Comparison of ENCODE assay signal across 21 mouse cellular contexts in genomic region chr13:80902796-80903195, GRCm38 (mm10). TPM values are rescaled to one million over a fixed set of nuclear protein-coding genes. Genes with fewer than 3 reads are reported as not detected.
DNase-seq lines count a peak whose midpoint lies in the region; ATAC-seq and TF ChIP-seq lines count a peak whose summit lies in the region.
"Had no signal": no experiment of that assay in that cellular context is flagged by ENCODE, and none has a peak within 500 bp of the region (broad histone marks: within the 10 kb centered on the region; RNA-seq: fewer than 3 reads in every experiment).

No protein-coding gene starts in this region.

- H3K27me3 ChIP-seq in neural tube, embryonic 15.5 days (replicated peaks) = no peaks in the 10 kb centered on the region
- H3K27me3 ChIP-seq: forebrain, embryonic 13.5 days; heart, embryonic 13.5 days; hindbrain, embryonic 13.5 days had no signal

- TF ChIP-seq CTCF in gastrocnemius, adult 2 months (IDR thresholded peaks at IDR 0.05) = no peak

- peak overlapping the region; percentile 84 for H3K27ac ChIP-seq in gastrocnemius, adult 2 months
- no peak overlapping the region for H3K27ac ChIP-seq in neural tube, embryonic 15.5 days (replicated peaks)
- H3K27ac ChIP-seq: embryonic facial prominence, embryonic 10.5 days; forebrain, embryonic 13.5 days; heart, embryonic 13.5 days; hindbrain, embryonic 13.5 days; hindbrain, postnatal 0 days had no signal

- 0 out of 2 replicates have a peak, but pooled peaks cover 7% of the 10 kb centered on the region for H3K36me3 ChIP-seq in neural tube, embryonic 15.5 days

- peak; percentile 47 to 57; a peak in 3 of 4 replicates for ATAC-seq in hematopoietic stem cell, adult 5-6 weeks (replicated peaks in 1 of 2; ENCODE audit: insufficient read depth in 1 of 2, low FRiP score in 2 of 2, low TSS enrichment in 1 of 2, low read depth in 1 of 2, poor library complexity in 2 of 2, severe bottlenecking in 2 of 2)
- peak; percentile 45; the same call in 1 of the 2 replicates for ATAC-seq in neutrophil, adult 5-6 weeks (ENCODE audit: extremely low read depth, insufficient number of reproducible peaks, low FRiP score, poor library complexity, severe bottlenecking)
- ATAC-seq in neural tube, embryonic 15.5 days (ENCODE audit: low FRiP score) = no peak
- ATAC-seq: forebrain, embryonic 13.5 days; forebrain, postnatal 0 days; hindbrain, postnatal 0 days had no signal

- intact Hi-C loops in gastrocnemius, adult 2 months (cut with DNase I) = loop anchor here (2.0 kb wide), 1 partner anchor 36 kb away; no protein-coding TSS in a partner anchor

- H3K9ac ChIP-seq in neural tube, embryonic 15.5 days (replicated peaks) = no peak overlapping the region
- H3K9ac ChIP-seq: forebrain, embryonic 13.5 days; forebrain, postnatal 0 days; heart, embryonic 13.5 days; hindbrain, embryonic 13.5 days had no signal

- WGBS in neural tube, embryonic 15.5 days = 97% methylated on average over 3 of the region's 3 CpGs

- no peak overlapping the region for H3K4me3 ChIP-seq in gastrocnemius, adult 2 months
- no peak overlapping the region for H3K4me3 ChIP-seq in neural tube, embryonic 15.5 days (replicated peaks)
- H3K4me3 ChIP-seq: embryonic facial prominence, embryonic 10.5 days; forebrain, embryonic 13.5 days; heart, embryonic 13.5 days; hindbrain, embryonic 13.5 days had no signal

- no peak for DNase-seq in gastrocnemius, adult 2 months
- DNase-seq in gastrocnemius, adult 8-10 months (ENCODE audit: low spot score in 2 of 2) = no peak
- DNase-seq in NIH3T3 (ENCODE audit: low read depth) = peak; percentile 27
- DNase-seq in frontal cortex, adult 2 months (ENCODE audit: extremely low spot score in 1 of 2, low spot score in 1 of 2) = no peak
- no peak for DNase-seq in cerebellum, postnatal 10 days
- DNase-seq: B cell, adult 2 months; cerebellum, adult 11-12 months; cerebellum, adult 9-10 months; cerebellum, postnatal 36 days; forebrain, postnatal 0 days; gastrocnemius, postnatal 10 days; heart, postnatal 36 days; kidney, adult 18-20 months had no signal

- H3K4me1 ChIP-seq in neural tube, embryonic 15.5 days = no peaks in the 10 kb centered on the region
- H3K4me1 ChIP-seq: embryonic facial prominence, embryonic 10.5 days; forebrain, embryonic 13.5 days; heart, embryonic 13.5 days; hindbrain, embryonic 13.5 days had no signal

- H3K4me2 ChIP-seq in neural tube, embryonic 15.5 days = no peak overlapping the region
- H3K4me2 ChIP-seq: forebrain, embryonic 13.5 days; heart, embryonic 13.5 days; hindbrain, embryonic 13.5 days had no signal

- no peaks in the 10 kb centered on the region for H3K9me3 ChIP-seq in neural tube, embryonic 15.5 days (replicated peaks)
- H3K9me3 ChIP-seq: embryonic facial prominence, embryonic 10.5 days; forebrain, embryonic 13.5 days; heart, embryonic 13.5 days; hindbrain, embryonic 13.5 days had no signal

RNA-seq across cellular contexts. Expression of gene Arrdc3, which starts 19.6 kb away (rescaled TPM):
- total RNA-seq in gastrocnemius, adult 2 months (2021) = 100 to 1,000 TPM in 1 of 2 experiments, 10 to 100 TPM in 1; 21.1 to 141 TPM
- 10 to 100 TPM; 27.5 to 39.1 (median 29.0) TPM for total RNA-seq in gastrocnemius, adult 8-10 months (2022)
- total RNA-seq in hematopoietic stem cell, adult 5-6 weeks (2017) = 54.8 and 81.4 TPM in 2 replicates
- 302 and 332 TPM in 2 replicates for total RNA-seq in neutrophil, adult 5-6 weeks (2017)
- polyA plus RNA-seq in frontal cortex, adult 2 months (2012; rRNA removed) = 29.4 and 31.8 TPM in 2 replicates
- 32.3 and 33.2 TPM in 2 replicates for polyA plus RNA-seq in neural tube, embryonic 15.5 days (2015; fragmentation: Nextera tagmentation; extraction: Ambion mirVana)
